Mouse (Mus musculus) stomach, embryonic 15.5 days (tissue): ENCODE measurements around the gene Mbtd1. TPM values are rescaled to one million over a fixed set of nuclear protein-coding genes. Genes with fewer than 3 reads are reported as not detected.
A peak's percentile ranks its signal among the peaks of the same experiment; 100 is the strongest.

Experiments
- ATAC-seq: fragments of 200-750 bp; cut with Nextera tagmentation; 2 replicates; pipeline ENCODE4 v1.8.0; 2017; ENCODE audit warnings: low read depth, moderate number of reproducible peaks, moderate TSS enrichment; ENCODE audit not compliant: insufficient read depth, low FRiP score
- H3K27ac ChIP-seq: fragments of 300-500 bp; sonication (generic); 2 replicates; pipeline ENCODE4 v1.5.1; 2015; ENCODE audit warnings: mild to moderate bottlenecking, inconsistent platforms
- H3K27me3 ChIP-seq: fragments of 300-500 bp; sonication (generic); replicated peaks from 2 replicates; pipeline ENCODE4 v1.6.1; 2015; ENCODE audit warnings: inconsistent platforms
- H3K36me3 ChIP-seq: fragments of 300-500 bp; sonication (generic); 2 replicates; pipeline ENCODE4 v1.6.1; 2015; ENCODE audit warnings: inconsistent platforms
- H3K4me1 ChIP-seq: fragments of 300-500 bp; sonication (generic); 2 replicates; pipeline ENCODE4 v1.6.1; 2015; ENCODE audit warnings: inconsistent platforms
- H3K4me2 ChIP-seq: fragments of 300-500 bp; sonication (generic); 2 replicates; pipeline ENCODE4 v1.6.1; 2015; ENCODE audit warnings: mild to moderate bottlenecking, inconsistent platforms
- H3K4me3 ChIP-seq: fragments of 300-500 bp; sonication (generic); replicated peaks from 2 replicates; pipeline ENCODE4 v1.5.1; 2015; ENCODE audit warnings: inconsistent platforms
- H3K9ac ChIP-seq: fragments of 300-500 bp; sonication (generic); 2 replicates; pipeline ENCODE4 v1.6.1; 2015; ENCODE audit warnings: inconsistent platforms
- H3K9me3 ChIP-seq: fragments of 300-500 bp; sonication (generic); 2 replicates; pipeline ENCODE4 v1.6.1; 2016; ENCODE audit warnings: inconsistent platforms
- WGBS: fragments of 180-500 bp; shearing (Covaris S2); methylation state at CpG from one replicate; pipeline ENCODE4 v1.1.7; 2015; 5-methylcytosine and 5-hydroxymethylcytosine counted together
- polyA plus RNA-seq: library from polyadenylated mRNA; unstranded; fragments of >200 nt; fragmentation: Nextera tagmentation; extraction: Ambion mirVana; gene quantifications from 2 replicates; pipeline ENCODE4 v1.2.1, GENCODE M21; 2015

Gene Mbtd1
- polyA plus RNA-seq = 25.0 and 29.5 TPM in 2 replicates

GRCm38 (mm10) chr11:93885572-93886410 is at the start of gene Mbtd1, which contains the start of gene Utp18:
Gene Mbtd1 (plus strand): TSS chr11:93885852.
Gene Utp18 (minus strand): TSS chr11:93885766.
- H3K9ac ChIP-seq = peak within 1 kb of the TSS; percentile 90
- H3K36me3 ChIP-seq = no peaks in the 10 kb centered on the region
- no peaks in the 10 kb centered on the region for H3K27me3 ChIP-seq
- peak within 1 kb of the TSS; percentile 99 for H3K4me3 ChIP-seq
- H3K4me1 ChIP-seq = peaks cover 12% of the 10 kb centered on the region
- H3K4me2 ChIP-seq = peak within 1 kb of the TSS; percentile 91
- peak; percentile 97 for ATAC-seq
- no peaks in the 10 kb centered on the region for H3K9me3 ChIP-seq
- WGBS = under 1% methylated on average over 67 of the region's 83 CpGs
- H3K27ac ChIP-seq = peak within 1 kb of the TSS; percentile 97

DNA sequence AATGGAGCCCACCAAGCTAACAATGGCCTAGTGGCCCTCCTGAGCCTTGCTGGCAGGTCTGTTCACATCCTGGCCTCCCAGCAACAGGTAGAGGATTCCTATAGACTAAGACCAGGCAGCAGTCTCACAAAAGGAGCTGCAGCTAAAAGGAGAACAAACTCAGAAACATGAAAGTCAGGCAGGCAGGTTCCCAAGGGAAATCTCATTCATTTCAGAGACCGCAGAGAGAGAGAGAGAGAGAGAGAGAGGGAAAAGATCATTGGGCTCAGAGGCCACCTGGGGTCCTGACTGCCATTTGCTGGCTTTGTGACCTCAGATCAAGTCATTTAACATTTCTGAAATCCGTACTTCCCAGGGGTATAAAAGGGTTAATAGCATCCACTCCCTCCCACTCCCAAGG is 38.3 kb upstream of the Mbtd1 start:
- Histone ChIP-seq H3K27me3 (no peaks in the 10 kb centered on the region), H3K27ac (no peak overlapping the region), H3K4me2 (no peak overlapping the region), H3K9ac (no peak overlapping the region), H3K4me1 (no peaks in the 10 kb centered on the region), H3K4me3 (no peak overlapping the region), H3K36me3 (no peaks in the 10 kb centered on the region), H3K9me3 (no peaks in the 10 kb centered on the region)
- WGBS = 48% methylated on average over 2 of the region's 2 CpGs
- no peak for ATAC-seq

DNA sequence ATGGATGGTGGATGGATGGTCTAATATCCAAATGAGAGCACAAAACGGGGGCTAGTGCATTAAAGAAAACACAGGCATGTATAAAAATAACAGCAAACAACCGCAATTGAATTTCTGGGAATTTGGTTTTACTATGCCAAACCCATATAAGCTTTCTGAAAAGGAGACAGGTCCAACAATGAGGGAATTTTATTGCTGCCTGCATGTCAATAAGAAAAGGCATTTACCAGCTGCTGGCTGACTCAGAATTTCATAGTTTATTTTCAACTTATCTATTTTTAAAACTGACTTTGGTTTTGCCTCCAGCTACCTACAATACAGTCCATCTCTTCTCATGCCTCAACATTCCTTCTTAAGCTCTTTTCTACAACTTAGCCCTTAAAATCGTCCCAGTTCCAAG is 33.1 kb upstream of the Mbtd1 start:
- H3K27me3 ChIP-seq = no peaks in the 10 kb centered on the region
- ATAC-seq = no peak
- H3K36me3 ChIP-seq = no peaks in the 10 kb centered on the region
- no peak overlapping the region for H3K27ac ChIP-seq
- 79% methylated on average over 3 of the region's 3 CpGs for WGBS
- no peaks in the 10 kb centered on the region for H3K9me3 ChIP-seq
- H3K4me3 ChIP-seq = no peak overlapping the region
- no peak overlapping the region for H3K4me2 ChIP-seq
- no peaks in the 10 kb centered on the region for H3K4me1 ChIP-seq
- no peak overlapping the region for H3K9ac ChIP-seq

DNA sequence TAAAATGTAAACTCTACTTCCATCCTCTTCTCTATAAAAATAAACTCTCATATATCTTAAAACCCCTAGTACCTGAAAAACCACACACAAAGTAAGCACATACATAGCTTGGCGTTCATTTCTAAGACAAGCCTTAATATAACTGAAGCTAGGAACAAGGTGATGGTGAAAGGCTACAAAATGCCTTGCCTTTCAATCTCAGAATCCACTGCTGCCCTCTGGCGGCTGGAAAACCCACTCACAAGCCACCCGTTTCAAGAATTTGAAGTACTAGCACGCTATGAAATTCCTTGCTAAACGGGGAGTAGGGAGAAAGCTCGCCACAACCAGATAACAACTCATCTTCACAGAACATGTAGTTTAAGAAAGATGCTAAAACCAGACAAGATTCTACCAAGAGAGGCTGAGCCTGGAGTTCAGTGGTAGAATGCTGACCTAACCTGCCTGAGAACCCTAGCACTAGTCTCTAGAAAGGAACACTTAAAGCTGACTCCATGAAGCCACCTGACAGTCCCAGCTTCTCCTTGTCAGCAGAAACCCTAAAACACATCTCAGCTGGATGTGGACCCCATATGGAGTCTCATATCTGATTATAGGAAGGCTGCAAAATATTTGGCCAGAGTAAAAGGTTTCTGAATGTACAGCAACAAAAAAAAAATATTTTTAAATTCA is 29.2 kb upstream of the Mbtd1 start:
- Histone ChIP-seq H3K9ac (no peak overlapping the region), H3K4me1 (no peaks in the 10 kb centered on the region), H3K4me3 (no peak overlapping the region), H3K27me3 (no peaks in the 10 kb centered on the region), H3K27ac (no peak overlapping the region), H3K36me3 (no peaks in the 10 kb centered on the region), H3K9me3 (no peaks in the 10 kb centered on the region), H3K4me2 (no peak overlapping the region)
- 4% methylated on average over 6 of the region's 6 CpGs for WGBS
- ATAC-seq = no peak

GRCm38 (mm10) chr11:93860540-93861172 is 25.0 kb upstream of the Mbtd1 start:
- Histone ChIP-seq H3K4me3 (no peak overlapping the region), H3K9me3 (no peaks in the 10 kb centered on the region), H3K27ac (no peak overlapping the region), H3K9ac (no peak overlapping the region), H3K4me1 (no peaks in the 10 kb centered on the region), H3K27me3 (no peaks in the 10 kb centered on the region), H3K36me3 (peaks cover 6% of the 10 kb centered on the region), H3K4me2 (no peak overlapping the region)
- ATAC-seq = no peak
- WGBS = 85% methylated on average over 1 of the region's 1 CpGs

DNA sequence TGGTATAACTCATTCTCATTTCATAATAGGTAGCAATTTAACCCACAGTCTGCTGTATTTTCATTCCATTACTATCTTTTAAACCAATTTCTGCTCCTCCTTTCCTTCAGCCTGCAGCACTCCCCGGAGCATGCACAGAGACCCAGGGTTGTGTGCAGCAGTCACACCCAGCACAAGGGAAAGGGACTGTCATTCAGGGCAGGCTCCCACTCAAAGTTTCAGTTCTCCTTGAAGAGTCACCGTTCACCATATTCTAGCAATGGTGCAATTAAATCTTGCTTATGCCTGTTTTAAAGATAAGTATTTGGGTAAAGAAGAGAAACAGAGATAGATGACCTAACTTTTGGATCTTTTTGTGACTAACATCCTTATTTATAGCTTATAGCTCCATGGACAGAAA is 24.5 kb upstream of the Mbtd1 start:
- 93% methylated on average over 2 of the region's 2 CpGs for WGBS
- no peak overlapping the region for H3K4me3 ChIP-seq
- H3K9me3 ChIP-seq = no peaks in the 10 kb centered on the region
- H3K36me3 ChIP-seq = peaks cover 6% of the 10 kb centered on the region
- no peak overlapping the region for H3K4me2 ChIP-seq
- ATAC-seq = no peak
- H3K4me1 ChIP-seq = no peaks in the 10 kb centered on the region
- no peak overlapping the region for H3K9ac ChIP-seq
- H3K27ac ChIP-seq = no peak overlapping the region
- no peaks in the 10 kb centered on the region for H3K27me3 ChIP-seq

DNA sequence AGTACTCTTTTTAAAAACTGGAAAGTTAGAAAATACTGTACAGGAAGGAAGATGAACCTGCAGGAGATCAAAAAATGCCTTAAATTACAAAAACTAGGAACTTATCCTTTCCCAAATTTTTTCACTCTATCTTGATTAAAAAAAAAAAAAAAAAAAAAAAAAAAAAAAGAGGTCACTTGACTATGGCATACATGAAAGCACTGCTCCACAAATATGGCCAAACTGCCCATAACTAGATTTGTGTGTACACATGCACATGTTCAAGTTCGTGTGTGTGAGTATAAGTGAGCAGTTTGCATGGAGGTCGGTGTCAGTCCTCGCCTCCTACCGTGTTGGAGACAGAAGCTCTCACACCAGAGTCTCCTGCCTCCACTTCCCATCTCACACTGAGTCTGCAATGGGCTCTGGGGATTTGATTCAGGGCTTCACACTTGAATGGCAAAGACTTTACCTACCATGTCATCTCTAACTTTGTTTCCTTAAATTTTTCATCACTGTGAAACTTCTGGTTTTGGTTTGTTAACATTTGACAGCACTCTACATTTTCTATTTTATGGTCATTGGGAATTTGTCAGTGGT is 23.5 kb upstream of the Mbtd1 start:
- 91% methylated on average over 4 of the region's 4 CpGs for WGBS
- Histone ChIP-seq H3K36me3 (peaks cover 14% of the 10 kb centered on the region), H3K4me3 (no peak overlapping the region), H3K27me3 (no peaks in the 10 kb centered on the region), H3K9me3 (no peaks in the 10 kb centered on the region), H3K9ac (no peak overlapping the region), H3K4me1 (no peaks in the 10 kb centered on the region), H3K27ac (no peak overlapping the region), H3K4me2 (no peak overlapping the region)
- no peak for ATAC-seq

DNA sequence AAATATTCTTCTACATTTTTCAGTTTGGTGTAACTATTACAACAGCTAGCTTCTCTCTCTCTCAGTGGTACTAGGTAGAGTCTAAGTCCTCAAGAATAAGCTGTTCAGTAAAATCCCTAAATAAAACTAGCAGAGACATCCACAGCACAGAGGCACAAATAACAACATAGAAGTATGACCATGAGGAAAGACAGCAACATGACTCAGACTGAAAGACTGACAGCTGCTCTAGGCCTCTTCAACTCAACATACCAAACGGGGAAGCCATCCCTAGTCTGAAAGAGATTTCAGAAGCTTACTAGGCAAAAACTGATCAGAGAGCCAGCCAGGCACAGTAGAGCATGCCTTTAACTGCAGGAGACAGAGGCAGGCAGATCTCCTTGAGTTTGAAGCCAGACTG is 23.0 kb upstream of the Mbtd1 start:
- ATAC-seq = no peak
- Histone ChIP-seq H3K36me3 (peaks cover 16% of the 10 kb centered on the region), H3K9me3 (no peaks in the 10 kb centered on the region), H3K27me3 (no peaks in the 10 kb centered on the region), H3K4me3 (no peak overlapping the region), H3K4me2 (no peak overlapping the region), H3K4me1 (no peaks in the 10 kb centered on the region), H3K27ac (no peak overlapping the region), H3K9ac (no peak overlapping the region)
- 78% methylated on average over 1 of the region's 1 CpGs for WGBS

DNA sequence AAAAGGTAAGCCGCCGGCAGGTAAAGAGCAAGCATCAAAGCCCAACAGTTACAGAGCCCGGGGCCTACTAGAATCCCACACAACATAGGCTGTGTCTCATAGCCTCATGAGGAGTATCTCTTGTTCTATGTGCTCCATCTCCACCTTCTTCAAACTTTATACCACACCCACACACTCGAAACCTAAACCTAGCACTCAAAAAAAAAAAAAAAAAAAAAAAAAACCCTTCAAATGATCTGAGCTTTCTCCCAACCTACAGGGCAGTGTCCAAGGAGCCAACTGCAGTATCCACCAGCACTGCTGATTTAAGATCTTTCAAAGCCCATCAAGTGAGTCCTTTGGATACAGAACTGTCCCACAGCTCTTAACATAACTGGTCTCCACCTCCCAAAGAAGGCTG is 1.6 kb upstream of the Mbtd1 start:
- no peaks in the 10 kb centered on the region for H3K27me3 ChIP-seq
- H3K36me3 ChIP-seq = 0 out of 2 replicates have a peak, but pooled peaks cover 3% of the 10 kb centered on the region
- WGBS = 80% methylated on average over 4 of the region's 4 CpGs
- H3K4me3 ChIP-seq = peak overlapping the region; percentile 99; the same call in 1 of the 2 replicates
- no peaks in the 10 kb centered on the region for H3K9me3 ChIP-seq
- H3K4me2 ChIP-seq = peak overlapping the region; percentile 91
- H3K27ac ChIP-seq = no peak overlapping the region
- no peak overlapping the region for H3K9ac ChIP-seq
- H3K4me1 ChIP-seq = peaks cover 12% of the 10 kb centered on the region
- ATAC-seq = no peak

- H3K27ac ChIP-seq = peak overlapping the region; percentile 97
- no peaks in the 10 kb centered on the region for H3K9me3 ChIP-seq
- H3K4me3 ChIP-seq = peak overlapping the region; percentile 99
- 0 out of 2 replicates have a peak, but pooled peaks cover under 1% of the 10 kb centered on the region for H3K36me3 ChIP-seq
- peak overlapping the region; percentile 91 for H3K4me2 ChIP-seq
- peak overlapping the region; percentile 82 for H3K9ac ChIP-seq
- peaks cover 12% of the 10 kb centered on the region for H3K4me1 ChIP-seq
- under 1% methylated on average over 81 of the region's 81 CpGs for WGBS
- ATAC-seq = peak; percentile 71
- H3K27me3 ChIP-seq = no peaks in the 10 kb centered on the region
Observed at GRCm38 (mm10) chr11:93884901-93885571, 616 bp upstream of the Mbtd1 start.

DNA sequence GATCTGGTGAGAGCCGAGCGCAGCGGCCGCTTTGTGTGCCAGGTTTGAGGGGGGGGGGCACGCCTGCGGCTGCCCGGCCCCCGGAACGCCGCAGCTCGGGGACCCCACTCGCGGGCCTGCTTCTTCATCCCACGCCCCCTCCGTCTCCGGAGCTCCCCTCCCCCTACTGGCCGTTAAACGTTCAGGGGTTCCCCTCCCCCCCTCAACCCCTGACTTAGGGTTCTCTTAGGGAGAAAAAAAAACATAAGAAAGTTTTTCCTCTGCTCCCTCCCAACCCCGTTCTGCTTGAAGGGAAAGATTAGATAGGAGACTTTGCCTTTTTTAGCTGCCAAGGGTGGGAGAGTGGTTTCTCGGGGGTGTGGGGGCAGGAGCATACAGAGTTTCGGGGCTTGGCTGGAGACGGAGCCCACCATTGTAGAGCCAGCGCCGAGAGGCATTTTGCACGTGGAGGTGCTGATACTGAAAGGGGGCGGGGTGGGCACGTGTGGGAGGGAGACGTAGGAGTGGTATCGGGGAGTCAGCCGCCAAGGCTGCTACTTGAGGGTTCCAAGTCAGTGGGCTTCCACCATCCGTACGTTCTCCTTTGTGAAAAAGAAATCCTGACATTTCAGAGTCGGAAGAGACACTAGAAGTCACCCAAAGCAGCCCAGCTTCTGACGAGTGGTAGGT is 893 bp downstream of the Mbtd1 start:
- Histone ChIP-seq H3K4me1 (peaks cover 12% of the 10 kb centered on the region), H3K9me3 (no peaks in the 10 kb centered on the region), H3K36me3 (no peaks in the 10 kb centered on the region), H3K27me3 (no peaks in the 10 kb centered on the region), H3K9ac (peak overlapping the region; percentile 90), H3K4me2 (peak overlapping the region; percentile 91), H3K4me3 (peak overlapping the region; percentile 99), H3K27ac (peak overlapping the region; percentile 97)
- ATAC-seq = no peak
- under 1% methylated on average over 33 of the region's 34 CpGs for WGBS
